Mouse (Mus musculus) liver, embryonic 14.5 days (tissue): ENCODE results near the gene Cpne6.

Experiments
- CTCF ChIP-seq: IDR thresholded peaks from 2 replicates; pipeline ENCODE4 v1.5.1; 2016; ENCODE audit warnings: antibody characterized with exemption, low read depth, control low read depth
- EP300 ChIP-seq: IDR thresholded peaks from 2 replicates; pipeline ENCODE4 v1.6.1; 2016; ENCODE audit warnings: antibody characterized with exemption, low read depth

- no peak for TF ChIP-seq EP300
- no peak for TF ChIP-seq CTCF
Observed at GRCm38 (mm10) chr14:55515846-55516245, 5.6 kb downstream of the Cpne6 start.
